Mouse (Mus musculus): ENCODE measurements around the gene Dock4.

DNA sequence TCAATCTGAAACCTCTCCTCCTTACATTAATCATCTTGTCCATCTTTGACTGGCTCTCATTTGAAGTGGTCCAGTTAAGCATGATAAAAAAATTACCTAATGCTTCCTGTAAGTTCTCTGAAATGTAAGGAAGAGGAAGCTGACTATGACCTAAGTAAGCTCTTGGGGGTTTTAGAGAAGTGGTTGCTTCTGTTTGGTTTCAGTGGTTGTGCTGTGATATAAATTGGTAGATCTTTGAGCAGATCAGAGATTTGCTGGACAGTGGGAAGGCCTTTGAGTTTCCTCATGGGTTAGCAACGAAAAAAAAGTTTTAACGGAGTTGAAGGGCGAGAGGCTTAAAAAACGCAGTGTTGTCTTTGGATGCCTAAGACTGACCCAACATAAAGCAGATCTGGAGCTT, 76.7 kb downstream of the Dock4 start:
- TF ChIP-seq EP300 (IDR thresholded peaks at IDR 0.05; ENCODE audit: low read length), result peak; percentile 50; the same call in 1 of the 2 replicates
- TF ChIP-seq CTCF (conservative IDR thresholded peaks at IDR 0.05 in 1 of 2, IDR thresholded peaks at IDR 0.05 in 1 of 2; ENCODE audit: low read depth in 2 of 2, low read length in 2 of 2), result no peak
- no peak for TF ChIP-seq POLR2A (IDR thresholded peaks at IDR 0.05; ENCODE audit: low read depth, low read length)
- TF ChIP-seq E2F4 (IDR thresholded peaks at IDR 0.05; ENCODE audit: insufficient replicate concordance, low read depth, low read length), result no peak
- TF ChIP-seq USF1 (IDR thresholded peaks at IDR 0.05; ENCODE audit: low read depth, low read length), result no peak
- no peak for TF ChIP-seq POLR2AphosphoS2 (IDR thresholded peaks at IDR 0.05; ENCODE audit: low read depth, low read length)
- TF ChIP-seq ZC3H11A (IDR thresholded peaks at IDR 0.05; ENCODE audit: low read depth, low read length), result no peak
- TF ChIP-seq NRF1 (IDR thresholded peaks at IDR 0.05; ENCODE audit: low read depth, low read length), result no peak
- TF ChIP-seq HCFC1 (IDR thresholded peaks at IDR 0.05; ENCODE audit: low read depth, low read length), result no peak
- no peak for TF ChIP-seq MAX (IDR thresholded peaks at IDR 0.05; ENCODE audit: low read length)
- 0 out of 2 replicates have a peak, but pooled peaks have one; percentile 13 for TF ChIP-seq ZNF384 (IDR thresholded peaks at IDR 0.05; ENCODE audit: low read depth, low read length)

Measured in CH12.LX (cell line).